Mouse (Mus musculus) lung, embryonic 14.5 days (tissue): ENCODE data around the gene Plxnc1. TPM values are rescaled to one million over a fixed set of nuclear protein-coding genes. Genes with fewer than 3 reads are reported as not detected.

Source experiments
- ATAC-seq: fragments of 200-750 bp; cut with Nextera tagmentation; 2 replicates; pipeline ENCODE4 v1.8.0; 2017; ENCODE audit warnings: mild to moderate bottlenecking, moderate TSS enrichment, moderate library complexity; ENCODE audit not compliant: insufficient read depth
- DNase-seq: peaks from one replicate; pipeline ENCODE4 v3.0.0-alpha.2; 2015
- H3K27ac ChIP-seq: fragments of 300-500 bp; sonication (generic); 2 replicates; pipeline ENCODE4 v1.5.1; 2014; ENCODE audit warnings: low read depth, mild to moderate bottlenecking, moderate library complexity
- H3K27me3 ChIP-seq: fragments of 300-500 bp; sonication (generic); 2 replicates; pipeline ENCODE4 v1.6.1; 2014; ENCODE audit warnings: low read length, control low read depth; ENCODE audit not compliant: insufficient read depth
- H3K36me3 ChIP-seq: fragments of 300-500 bp; sonication (generic); 2 replicates; pipeline ENCODE4 v1.6.1; 2014; ENCODE audit warnings: control low read depth; ENCODE audit not compliant: insufficient read depth
- H3K4me1 ChIP-seq: fragments of 300-500 bp; sonication (generic); 2 replicates; pipeline ENCODE4 v1.6.1; 2014; ENCODE audit warnings: antibody characterized with exemption, control low read depth; ENCODE audit not compliant: insufficient read depth
- H3K4me2 ChIP-seq: fragments of 300-500 bp; sonication (generic); 2 replicates; pipeline ENCODE4 v1.6.1; 2014; ENCODE audit warnings: mild to moderate bottlenecking
- H3K4me3 ChIP-seq: fragments of 300-500 bp; sonication (generic); 2 replicates; pipeline ENCODE4 v1.5.1; 2014; ENCODE audit warnings: low read depth, low read length
- H3K9ac ChIP-seq: fragments of 300-500 bp; sonication (generic); 2 replicates; pipeline ENCODE4 v1.6.1; 2014
- H3K9me3 ChIP-seq: fragments of 300-500 bp; sonication (generic); 2 replicates; pipeline ENCODE4 v1.6.1; 2016; ENCODE audit warnings: low read depth, low read length, control low read depth
- CTCF ChIP-seq: IDR thresholded peaks from 2 replicates; pipeline ENCODE4 v1.5.1; 2016; ENCODE audit warnings: antibody characterized with exemption, low read depth
- WGBS: fragments of 180-500 bp; shearing (Covaris S2); extraction: QIAGEN DNeasy Blood & Tissue Kit; methylation state at CpG from one replicate; pipeline ENCODE4 v1.1.7; 2014; 5-methylcytosine and 5-hydroxymethylcytosine counted together
- polyA plus RNA-seq: library from polyadenylated mRNA; unstranded; fragments of >200 nt; fragmentation: Nextera tagmentation; extraction: Ambion mirVana; gene quantifications from 2 replicates; pipeline ENCODE4 v1.2.1, GENCODE M21; 2014

The Plxnc1 gene
- polyA plus RNA-seq = 10.9 and 11.7 TPM in 2 replicates

- Histone ChIP-seq H3K36me3 (no peaks in the 10 kb centered on the region), H3K4me2 (peak within 1 kb of the TSS; percentile 96), H3K9me3 (no peaks in the 10 kb centered on the region), H3K27me3 (peaks cover 30% of the 10 kb centered on the region), H3K4me1 (0 out of 2 replicates have a peak, but pooled peaks cover 4% of the 10 kb centered on the region), H3K4me3 (peak within 1 kb of the TSS; percentile 78), H3K27ac (peak within 1 kb of the TSS; percentile 65), H3K9ac (peak within 1 kb of the TSS; percentile 72)
- DNase-seq (peak; percentile 71), ATAC-seq (peak; percentile 42)
- WGBS = 2% methylated on average over 38 of the region's 57 CpGs
- no peak for TF ChIP-seq CTCF
These were observed at the start of gene Plxnc1 for GRCm38 (mm10) chr10:94944691-94945205. TSS of gene Plxnc1 (minus strand) at chr10:94944835.

DNA sequence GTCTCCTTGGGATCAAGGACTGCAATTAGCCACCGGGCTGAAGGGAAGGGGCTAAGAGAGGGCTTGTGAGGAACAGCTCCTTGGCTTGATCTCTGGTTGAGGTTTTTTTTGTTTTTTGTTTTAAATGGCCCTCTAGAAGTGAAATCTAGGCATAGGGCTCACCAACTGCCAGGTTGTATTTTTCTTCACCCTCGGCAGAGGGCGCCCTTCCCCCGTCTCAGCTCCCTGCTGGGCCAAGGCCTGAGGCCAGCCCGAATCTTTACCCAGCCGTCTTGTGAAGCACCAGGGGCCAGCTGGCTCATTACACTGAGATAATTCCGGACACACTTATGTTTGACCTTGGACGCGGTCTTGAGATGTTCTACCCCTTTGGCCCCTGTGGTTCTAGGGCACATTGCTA lies 47.5 kb upstream of the Plxnc1 start:
- no peaks in the 10 kb centered on the region for H3K36me3 ChIP-seq
- no peaks in the 10 kb centered on the region for H3K27me3 ChIP-seq
- peaks cover 5% of the 10 kb centered on the region for H3K4me1 ChIP-seq
- no peaks in the 10 kb centered on the region for H3K9me3 ChIP-seq
- ATAC-seq (peak; percentile 27), DNase-seq (peak; percentile 93)
- peak overlapping the region; percentile 54 for H3K4me2 ChIP-seq
- H3K27ac ChIP-seq = peak overlapping the region; percentile 91
- H3K4me3 ChIP-seq = no peak overlapping the region
- no peak overlapping the region for H3K9ac ChIP-seq
- WGBS = 4% methylated on average over 9 of the region's 9 CpGs
- peak; percentile 90 for TF ChIP-seq CTCF

DNA sequence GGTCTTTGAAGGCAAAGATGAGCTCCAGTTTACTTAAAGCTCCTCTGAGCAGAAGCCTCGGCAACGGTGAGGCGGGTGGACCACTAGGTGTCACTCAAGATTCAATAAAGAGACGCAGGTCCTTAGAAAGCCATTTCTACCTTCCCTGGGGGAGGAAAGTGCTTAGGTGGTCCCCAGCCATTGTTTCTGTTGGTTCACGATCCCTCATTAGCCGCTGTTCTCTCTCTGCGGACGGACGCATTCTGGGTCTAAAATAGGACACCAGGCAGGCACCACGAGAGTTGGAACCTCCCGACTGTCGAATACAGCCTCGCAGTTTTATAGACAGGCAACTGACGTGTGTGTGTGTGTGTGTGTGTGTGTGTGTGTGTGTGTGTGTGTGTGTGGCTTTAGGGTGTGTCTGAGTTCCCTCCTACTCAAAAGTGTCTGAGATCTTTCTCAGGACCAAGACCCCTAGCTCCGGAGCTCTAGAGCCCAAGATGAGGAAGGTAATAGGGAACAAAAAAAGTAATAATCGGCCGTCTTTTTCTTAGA lies 47.0 kb upstream of the Plxnc1 start:
- 14% methylated on average over 17 of the region's 17 CpGs for WGBS
- TF ChIP-seq CTCF = peak; percentile 80
- peak overlapping the region; percentile 54 for H3K4me2 ChIP-seq
- H3K4me3 ChIP-seq = peak overlapping the region; percentile 16; the same call in 1 of the 2 replicates
- H3K27ac ChIP-seq = peak overlapping the region; percentile 91
- no peaks in the 10 kb centered on the region for H3K36me3 ChIP-seq
- DNase-seq (peak; percentile 91), ATAC-seq (peak; percentile 18)
- H3K9me3 ChIP-seq = no peaks in the 10 kb centered on the region
- peaks cover 5% of the 10 kb centered on the region for H3K4me1 ChIP-seq
- H3K27me3 ChIP-seq = no peaks in the 10 kb centered on the region
- H3K9ac ChIP-seq = no peak overlapping the region

DNA sequence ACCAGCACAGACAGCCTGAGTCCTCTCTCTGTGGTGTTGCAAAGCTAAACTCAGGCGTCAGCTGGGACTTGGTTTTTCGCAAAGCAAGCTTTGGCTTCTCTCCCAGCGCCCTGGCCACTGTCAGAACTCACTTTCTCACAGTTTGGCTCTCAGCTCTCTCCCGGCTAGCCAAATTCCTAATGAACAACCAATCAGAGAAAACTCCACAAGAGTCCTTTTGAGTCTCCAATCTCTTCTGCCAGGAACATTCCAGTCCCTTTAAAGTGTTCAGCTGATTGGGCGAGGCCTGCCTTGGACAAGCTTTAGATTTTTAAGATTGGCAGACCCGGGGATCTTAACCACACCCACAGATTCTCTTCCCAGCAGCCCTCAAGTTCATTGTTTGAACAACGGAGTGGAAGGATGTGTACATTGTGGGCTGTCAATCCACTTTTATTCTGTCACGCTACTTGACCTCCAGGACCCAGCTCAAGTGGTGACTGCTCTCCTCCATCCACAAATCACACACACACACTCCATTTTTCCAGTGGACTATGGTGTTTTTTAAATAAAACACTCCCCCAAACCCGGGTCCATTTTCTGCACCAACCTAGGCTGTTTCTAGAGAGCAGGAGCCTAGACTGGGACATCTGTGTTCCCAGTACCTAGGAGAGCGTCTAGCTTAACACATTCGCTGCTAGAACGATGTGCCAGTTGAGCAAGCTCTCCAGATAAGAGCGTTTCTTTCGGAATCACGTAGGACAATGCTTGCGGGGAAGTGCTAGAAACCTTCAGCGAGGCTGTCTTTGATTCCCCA lies 46.3 kb upstream of the Plxnc1 start:
- H3K9ac ChIP-seq = no peak overlapping the region
- peaks cover 5% of the 10 kb centered on the region for H3K4me1 ChIP-seq
- 5% methylated on average over 17 of the region's 17 CpGs for WGBS
- DNase-seq = peak; percentile 97
- H3K4me2 ChIP-seq = peak overlapping the region; percentile 54
- no peaks in the 10 kb centered on the region for H3K36me3 ChIP-seq
- peak overlapping the region; percentile 91 for H3K27ac ChIP-seq
- no peaks in the 10 kb centered on the region for H3K27me3 ChIP-seq
- peak; percentile 86 for ATAC-seq
- no peaks in the 10 kb centered on the region for H3K9me3 ChIP-seq
- H3K4me3 ChIP-seq = peak overlapping the region; percentile 16; the same call in 1 of the 2 replicates
- no peak for TF ChIP-seq CTCF

- no peak overlapping the region for H3K4me2 ChIP-seq
- H3K9ac ChIP-seq = no peak overlapping the region
- H3K36me3 ChIP-seq = no peaks in the 10 kb centered on the region
- no peaks in the 10 kb centered on the region for H3K27me3 ChIP-seq
- WGBS = 74% methylated on average over 5 of the region's 5 CpGs
- no peak overlapping the region for H3K27ac ChIP-seq
- no peak overlapping the region for H3K4me3 ChIP-seq
- peaks cover 5% of the 10 kb centered on the region for H3K4me1 ChIP-seq
- no peak for DNase-seq
- no peak for ATAC-seq
- H3K9me3 ChIP-seq = no peaks in the 10 kb centered on the region
- TF ChIP-seq CTCF = no peak
These were observed 44.7 kb upstream of the Plxnc1 start for GRCm38 (mm10) chr10:94989321-94989720.

DNA sequence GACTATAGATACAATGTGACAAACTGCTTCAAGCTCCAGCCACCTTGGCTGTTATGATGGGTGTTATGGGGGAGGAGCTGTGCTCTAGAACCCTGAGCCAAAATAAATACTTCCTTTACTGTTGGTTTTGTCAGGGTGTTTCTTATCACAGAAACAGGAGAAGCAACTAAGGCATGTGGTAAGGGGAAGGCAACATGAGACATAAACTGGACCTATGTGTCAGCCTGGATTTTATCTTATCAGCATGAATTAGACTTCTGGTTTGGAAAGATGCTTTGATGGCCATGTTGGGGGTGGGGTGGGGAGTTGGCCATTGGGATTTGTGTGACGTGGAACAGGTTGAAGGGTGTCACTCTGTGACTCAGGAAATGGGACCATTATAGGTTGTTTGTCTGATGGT lies 40.5 kb upstream of the Plxnc1 start:
- ATAC-seq = no peak

DNA sequence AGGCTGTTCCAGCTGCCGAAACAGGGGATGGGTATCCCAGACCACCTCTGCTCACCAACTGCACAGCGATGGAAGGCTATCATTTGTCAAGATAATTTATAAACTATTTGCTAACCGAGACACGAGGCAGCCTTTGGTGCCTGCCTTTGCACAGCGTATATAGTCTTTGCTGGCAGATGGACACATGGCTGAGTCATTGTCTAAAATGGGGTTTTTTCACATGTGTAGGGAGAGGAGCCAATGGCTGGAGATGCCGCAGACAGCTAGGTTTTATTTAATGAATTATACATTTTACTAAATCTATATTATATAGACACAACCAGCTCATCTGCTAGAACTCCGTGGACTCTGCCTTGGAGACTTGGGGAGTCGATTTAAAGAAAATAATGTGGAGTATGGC lies 37.9 kb upstream of the Plxnc1 start:
- no peaks in the 10 kb centered on the region; the same call in 1 of the 2 replicates for H3K4me1 ChIP-seq
- H3K4me3 ChIP-seq = no peak overlapping the region
- H3K9me3 ChIP-seq = no peaks in the 10 kb centered on the region
- H3K4me2 ChIP-seq = no peak overlapping the region
- H3K27ac ChIP-seq = no peak overlapping the region
- ATAC-seq (no peak), DNase-seq (no peak)
- no peak for TF ChIP-seq CTCF
- no peaks in the 10 kb centered on the region for H3K27me3 ChIP-seq
- H3K9ac ChIP-seq = no peak overlapping the region
- no peaks in the 10 kb centered on the region for H3K36me3 ChIP-seq
- 56% methylated on average over 8 of the region's 8 CpGs for WGBS

More for the DNA sequence above, 40.5 kb upstream of the Plxnc1 start:
- DNase-seq = no peak
- no peak overlapping the region for H3K4me3 ChIP-seq
- no peak overlapping the region for H3K9ac ChIP-seq
- no peaks in the 10 kb centered on the region for H3K27me3 ChIP-seq
- H3K4me2 ChIP-seq = no peak overlapping the region
- H3K36me3 ChIP-seq = no peaks in the 10 kb centered on the region
- H3K9me3 ChIP-seq = no peaks in the 10 kb centered on the region
- no peak overlapping the region for H3K27ac ChIP-seq
- TF ChIP-seq CTCF = no peak
- 50% methylated on average over 1 of the region's 1 CpGs for WGBS
- H3K4me1 ChIP-seq = peaks cover 5% of the 10 kb centered on the region
